Mouse (Mus musculus) C2C12 (cell line): ENCODE measurements at regions not wholly inside any gene's neighbourhood (a gene's known extent, or its start where the extent isn't known, plus 50 kb on each side); places are given as distances from the start of the nearest gene placed in this dataset.

Experiments
- H3K27me3 ChIP-seq: one replicate; pipeline ENCODE4 v1.6.1; 2011; ENCODE audit not compliant: control insufficient read depth, insufficient read depth, insufficient read length
- H3K36me3 ChIP-seq: one replicate; pipeline ENCODE4 v1.6.1; 2011; ENCODE audit not compliant: control insufficient read depth, insufficient read depth
- H3K4me3 ChIP-seq: one replicate; pipeline ENCODE4 v1.5.1; 2011; ENCODE audit warnings: mild to moderate bottlenecking, control low read depth; ENCODE audit not compliant: poor library complexity, insufficient read depth, severe bottlenecking
- H3K79me2 ChIP-seq: one replicate; pipeline ENCODE4 v1.6.1; 2011; ENCODE audit not compliant: control insufficient read depth, insufficient read depth
- H3K79me3 ChIP-seq: one replicate; pipeline ENCODE4 v1.6.1; 2011; ENCODE audit warnings: low read depth, control low read depth
- H3ac ChIP-seq: one replicate; pipeline ENCODE3; 2011; ENCODE audit warnings: low read depth; ENCODE audit not compliant: control insufficient read depth, insufficient read length
- CEBPB ChIP-seq: IDR thresholded peaks from one replicate; pipeline ENCODE4 v1.6.1; 2011; ENCODE audit warnings: low read depth, mild to moderate bottlenecking, control low read depth, moderate library complexity
- CTCF ChIP-seq: IDR thresholded peaks from one replicate; pipeline ENCODE4 v1.5.1; 2011; ENCODE audit not compliant: control insufficient read depth, insufficient read depth, insufficient read length
- FOSL1 ChIP-seq: IDR thresholded peaks from one replicate; pipeline ENCODE4 v1.8.0; 2011; ENCODE audit warnings: mild to moderate bottlenecking, low read length; ENCODE audit not compliant: poor library complexity, insufficient read depth, severe bottlenecking
- MAX ChIP-seq: IDR thresholded peaks from one replicate; pipeline ENCODE4 v1.6.1; 2011; ENCODE audit warnings: mild to moderate bottlenecking, control low read depth
- MYOD1 ChIP-seq: IDR thresholded peaks from one replicate; pipeline ENCODE4 v1.6.1; 2011; ENCODE audit warnings: low read depth; ENCODE audit not compliant: control insufficient read depth, insufficient read length
- MYOG ChIP-seq: IDR thresholded peaks from one replicate; pipeline ENCODE4 v1.6.1; 2011; ENCODE audit not compliant: control insufficient read depth, insufficient read length; ENCODE audit errors: extremely low read depth
- USF1 ChIP-seq: IDR thresholded peaks from one replicate; pipeline ENCODE4 v1.6.1; 2011; ENCODE audit warnings: low read depth, mild to moderate bottlenecking, control low read depth, moderate library complexity

GRCm38 (mm10) chr1:67465527-67465926 is 342.7 kb downstream of the Cps1 start:
- no peaks in the 10 kb centered on the region for H3K27me3 ChIP-seq
- no peak overlapping the region for H3K4me3 ChIP-seq
- no peaks in the 10 kb centered on the region for H3K79me2 ChIP-seq
- no peaks in the 10 kb centered on the region for H3K36me3 ChIP-seq
- no peaks in the 10 kb centered on the region for H3K79me3 ChIP-seq
- TF ChIP-seq FOSL1: no peak
- no peak for TF ChIP-seq CTCF
- no peak for TF ChIP-seq CEBPB
- no peak for TF ChIP-seq MYOD1
- TF ChIP-seq USF1: no peak
- TF ChIP-seq MAX: no peak
- no peak for TF ChIP-seq MYOG
- no peak overlapping the region for H3ac ChIP-seq

DNA sequence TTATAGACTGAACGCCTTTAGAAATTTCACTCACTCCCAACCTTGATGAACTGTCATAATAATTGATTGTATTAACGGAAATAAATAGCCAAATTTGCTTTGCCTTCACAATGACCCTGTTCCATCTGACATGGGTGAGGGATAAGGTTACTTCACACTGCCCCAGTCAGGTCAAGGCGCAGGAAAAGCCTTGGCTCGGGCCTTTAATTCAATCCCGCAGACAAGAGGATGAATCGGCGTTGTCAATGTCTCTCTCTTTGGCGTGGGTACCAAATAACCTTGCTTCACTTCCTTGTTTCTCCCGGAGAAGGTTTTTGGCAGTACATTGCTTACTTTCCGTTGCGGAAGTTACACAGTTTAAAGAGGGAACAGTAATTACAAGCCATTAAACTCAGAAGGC is 354.2 kb downstream of the Cps1 start:
- TF ChIP-seq CTCF (no peak), MAX (no peak), MYOD1 (no peak), USF1 (no peak), MYOG (no peak), CEBPB (no peak), FOSL1 (no peak)
- no peaks in the 10 kb centered on the region for H3K79me2 ChIP-seq
- H3K79me3 ChIP-seq: no peaks in the 10 kb centered on the region
- no peak overlapping the region for H3ac ChIP-seq
- no peak overlapping the region for H3K4me3 ChIP-seq
- no peaks in the 10 kb centered on the region for H3K27me3 ChIP-seq
- H3K36me3 ChIP-seq: no peaks in the 10 kb centered on the region

GRCm38 (mm10) chr1:67477966-67478365 is 355.1 kb downstream of the Cps1 start:
- no peak for TF ChIP-seq CEBPB
- Histone ChIP-seq H3K79me2 (no peaks in the 10 kb centered on the region), H3K27me3 (no peaks in the 10 kb centered on the region), H3ac (no peak overlapping the region), H3K4me3 (no peak overlapping the region), H3K79me3 (no peaks in the 10 kb centered on the region), H3K36me3 (no peaks in the 10 kb centered on the region)

DNA sequence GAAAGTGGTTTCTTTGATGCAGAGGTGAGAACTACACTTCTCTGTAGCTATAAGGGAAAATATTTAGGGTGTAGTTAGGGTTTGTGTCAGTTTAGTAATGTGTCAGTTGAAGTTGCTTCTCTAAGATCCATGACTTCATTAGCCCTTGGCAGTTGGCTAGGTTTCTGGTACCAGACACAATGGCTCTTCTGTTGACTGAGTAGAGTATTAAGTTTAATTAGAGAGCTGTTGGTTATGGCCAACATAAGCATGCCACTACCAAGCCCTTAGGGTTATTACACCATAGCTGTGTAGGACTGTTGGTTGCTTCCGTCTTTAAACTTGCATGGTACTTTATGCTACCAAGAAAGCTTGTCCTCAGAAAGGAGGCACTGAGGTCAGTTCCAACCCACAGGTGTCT is 359.1 kb downstream of the Cps1 start:
- no peaks in the 10 kb centered on the region for H3K79me2 ChIP-seq
- H3K4me3 ChIP-seq: no peak overlapping the region
- H3K36me3 ChIP-seq: no peaks in the 10 kb centered on the region
- TF ChIP-seq USF1: no peak
- no peak for TF ChIP-seq MYOG
- TF ChIP-seq FOSL1: no peak
- TF ChIP-seq CTCF: no peak
- no peak for TF ChIP-seq MYOD1
- TF ChIP-seq MAX: no peak
- no peak for TF ChIP-seq CEBPB
- H3K79me3 ChIP-seq: no peaks in the 10 kb centered on the region
- H3ac ChIP-seq: no peak overlapping the region
- H3K27me3 ChIP-seq: no peaks in the 10 kb centered on the region

DNA sequence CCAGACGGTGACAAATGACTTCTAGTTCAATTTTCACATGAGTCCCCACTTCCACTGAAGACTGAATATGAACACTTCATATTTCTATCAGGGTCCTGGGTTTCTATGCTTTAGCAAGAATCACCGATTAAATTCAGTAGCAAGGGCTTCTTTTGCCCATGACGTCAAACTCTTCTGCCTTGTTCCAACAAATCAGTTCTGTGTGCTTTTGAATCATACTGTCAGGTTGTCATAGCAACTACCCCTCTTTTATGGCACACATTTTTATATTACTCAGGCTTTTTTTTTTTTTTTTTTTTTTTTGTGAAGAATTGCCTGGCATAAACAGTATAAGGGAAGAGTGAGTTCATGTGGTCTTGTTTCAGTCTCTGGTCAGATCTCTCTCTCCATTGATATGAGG is 381.3 kb downstream of the Cps1 start:
- Histone ChIP-seq H3K27me3 (no peaks in the 10 kb centered on the region), H3K36me3 (no peaks in the 10 kb centered on the region), H3K79me3 (no peaks in the 10 kb centered on the region), H3ac (no peak overlapping the region), H3K4me3 (no peak overlapping the region), H3K79me2 (no peaks in the 10 kb centered on the region)
- no peak for TF ChIP-seq MYOD1
- no peak for TF ChIP-seq MAX
- no peak for TF ChIP-seq CEBPB
- TF ChIP-seq MYOG: no peak
- TF ChIP-seq CTCF: no peak
- TF ChIP-seq USF1: no peak
- no peak for TF ChIP-seq FOSL1

GRCm38 (mm10) chr1:67505746-67506145 is 382.9 kb downstream of the Cps1 start:
- no peak overlapping the region for H3ac ChIP-seq
- H3K4me3 ChIP-seq: no peak overlapping the region
- TF ChIP-seq USF1 (no peak), MYOG (no peak), MYOD1 (no peak), CTCF (no peak), FOSL1 (no peak), MAX (no peak), CEBPB (no peak)
- H3K79me2 ChIP-seq: no peaks in the 10 kb centered on the region
- no peaks in the 10 kb centered on the region for H3K79me3 ChIP-seq
- H3K36me3 ChIP-seq: no peaks in the 10 kb centered on the region
- no peaks in the 10 kb centered on the region for H3K27me3 ChIP-seq
